Mouse (Mus musculus): Measurements from ENCODE around the gene Clcn2. TPM values are rescaled to one million over a fixed set of nuclear protein-coding genes. Genes with fewer than 3 reads are reported as not detected.
"Not testable (repeated sequence)": the region's sequence is repeated elsewhere in the genome, so short reads cannot be mapped to it uniquely, and the experiment has no call there.

The Clcn2 gene
- total RNA-seq, 2 experiments from 2014 or later = 2.0 to 3.2 TPM

GRCm38 (mm10) chr16:20701316-20701715, 16.2 kb downstream of the Clcn2 start:
- no peak for DNase-seq

GRCm38 (mm10) chr16:20700036-20700435, 17.5 kb downstream of the Clcn2 start:
- no peak for DNase-seq

- DNase-seq = no peak
Measured at GRCm38 (mm10) chr16:20699266-20699665, 18.3 kb downstream of the Clcn2 start.

GRCm38 (mm10) chr16:20695622-20696323, 21.8 kb downstream of the Clcn2 start:
- peak; percentile 82 for DNase-seq

- peak; percentile 80 for DNase-seq
Measured at GRCm38 (mm10) chr16:20694781-20695180, 22.8 kb downstream of the Clcn2 start.

- DNase-seq = peak; percentile 90
Measured at GRCm38 (mm10) chr16:20693111-20693701, 24.3 kb downstream of the Clcn2 start, which contains the start of gene Fam131a. TSS of gene Fam131a (plus strand) at chr16:20693241.

- DNase-seq = peak; percentile 20
Measured at GRCm38 (mm10) chr16:20692241-20692965, 25.1 kb downstream of the Clcn2 start.

- DNase-seq = no peak
Measured at GRCm38 (mm10) chr16:20691617-20692016, 25.9 kb downstream of the Clcn2 start.

GRCm38 (mm10) chr16:20690774-20691173, 26.8 kb downstream of the Clcn2 start:
- DNase-seq = no peak

GRCm38 (mm10) chr16:20677974-20678675, 39.4 kb downstream of the Clcn2 start:
- peak; percentile 90 for DNase-seq

- no peak for DNase-seq
Measured at GRCm38 (mm10) chr16:20677380-20677779, 40.2 kb downstream of the Clcn2 start.

GRCm38 (mm10) chr16:20676702-20677101, 40.8 kb downstream of the Clcn2 start:
- no peak for DNase-seq

- no peak for DNase-seq
Measured at GRCm38 (mm10) chr16:20675213-20675612, 42.3 kb downstream of the Clcn2 start.

GRCm38 (mm10) chr16:20673706-20674303, 43.7 kb downstream of the Clcn2 start:
- DNase-seq = peak; percentile 41

GRCm38 (mm10) chr16:20672965-20673705, 44.4 kb downstream of the Clcn2 start:
- peak; percentile 77 for DNase-seq

GRCm38 (mm10) chr16:20672500-20672902, 45.0 kb downstream of the Clcn2 start:
- peak; percentile 96 for DNase-seq

- DNase-seq = no peak
Measured at GRCm38 (mm10) chr16:20671886-20672285, 45.7 kb downstream of the Clcn2 start.

- no peak for DNase-seq
Measured at GRCm38 (mm10) chr16:20670291-20670690, 47.3 kb downstream of the Clcn2 start.

- not testable (repeated sequence) for DNase-seq
Measured at GRCm38 (mm10) chr16:20668013-20668412, 49.5 kb downstream of the Clcn2 start, which contains the start of gene Eif4g1. TSS of gene Eif4g1 (plus strand) at chr16:20668313.

- DNase-seq = no peak
Measured at GRCm38 (mm10) chr16:20657661-20658060, 59.9 kb downstream of the Clcn2 start.

- DNase-seq = no peak
Measured at GRCm38 (mm10) chr16:20653315-20653714, 64.2 kb downstream of the Clcn2 start.
